Mouse (Mus musculus): ENCODE data around the gene S100a13. TPM values are rescaled to one million over a fixed set of nuclear protein-coding genes. Genes with fewer than 3 reads are reported as not detected.

S100a13 gene
- polyA plus RNA-seq, 1 experiment from 2014 or later = 70.3 TPM

DNA sequence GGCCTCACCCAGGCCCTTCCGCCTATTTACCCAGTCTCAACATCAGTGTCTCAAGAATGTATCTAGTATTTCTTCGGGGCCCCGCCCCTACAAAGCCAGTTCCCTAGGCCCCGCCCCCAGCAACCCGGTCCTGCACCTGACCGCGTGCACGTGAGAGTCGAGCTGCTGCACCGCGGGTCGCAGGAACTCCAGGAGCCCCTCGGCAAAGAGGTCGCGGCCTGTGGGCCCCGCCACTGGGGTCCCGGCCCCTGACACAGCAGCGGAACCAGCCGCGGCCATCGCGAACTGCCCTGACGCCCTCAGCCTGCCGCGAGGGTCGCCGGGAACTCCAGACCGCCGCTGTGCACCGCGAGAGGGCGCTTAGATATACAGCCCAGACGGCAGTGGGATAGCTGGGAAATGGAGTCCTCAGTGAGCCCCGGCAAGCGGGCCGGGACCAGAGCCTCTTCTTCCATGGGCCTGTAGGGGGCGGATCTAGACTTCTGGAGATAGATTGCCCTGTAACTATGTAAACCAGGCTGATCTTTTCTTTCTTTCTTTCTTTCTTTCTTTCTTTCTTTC, 23.5 kb upstream of the S100a13 start, which contains the start of gene Snapin:
Snapin (minus strand) TSS at position 338 of the 561 bp plus-strand sequence.
- Histone ChIP-seq H3K9ac (ENCODE audit: low read depth, low read length) (peak within 1 kb of the TSS; percentile 72), H3K27me3 (replicated peaks; ENCODE audit: control insufficient read depth, insufficient read depth, low read length) (no peaks in the 10 kb centered on the region), H3K4me1 (replicated peaks; ENCODE audit: control insufficient read depth, insufficient read depth, low read length) (no peaks in the 10 kb centered on the region), H3K36me3 (ENCODE audit: control insufficient read depth, insufficient read depth) (peaks cover 30% of the 10 kb centered on the region), H3K4me3 (ENCODE audit: low read depth, low read length) (peak within 1 kb of the TSS; percentile 67), H3K27ac (ENCODE audit: low read depth, low read length) (peak within 1 kb of the TSS; percentile 68; the same call in 1 of the 2 replicates), H3K4me2 (replicated peaks; ENCODE audit: low read depth) (peak within 1 kb of the TSS; percentile 71), H3K9me3 (ENCODE audit: control insufficient read depth) (no peaks in the 10 kb centered on the region)
- peak; percentile 93 for TF ChIP-seq CTCF (IDR thresholded peaks at IDR 0.05; ENCODE audit: low read depth)
- under 1% methylated on average over 37 of the region's 37 CpGs for WGBS
- ATAC-seq = peak; percentile 97

DNA sequence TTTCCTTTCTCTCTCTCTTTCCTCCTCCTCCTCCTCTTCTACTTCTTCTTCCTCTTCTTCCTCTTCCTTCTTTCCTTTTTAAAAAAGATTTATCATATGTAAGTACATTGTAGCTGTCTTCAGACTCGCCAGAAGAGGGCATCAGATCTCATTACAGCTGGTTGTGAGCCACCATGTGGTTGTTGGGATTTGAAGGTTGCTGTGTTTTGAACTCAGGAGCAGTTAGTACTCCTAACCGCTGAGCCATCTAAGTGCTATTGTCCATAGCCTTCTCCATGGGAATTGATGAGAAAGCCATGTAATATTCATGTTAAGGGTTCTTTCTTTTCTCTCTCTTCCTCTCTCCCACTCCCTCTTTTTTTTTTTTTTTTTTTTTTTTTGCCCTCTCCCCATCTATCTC, 22.9 kb upstream of the S100a13 start:
- 41% methylated on average over 2 of the region's 2 CpGs for WGBS
- Histone ChIP-seq H3K4me1 (replicated peaks; ENCODE audit: control insufficient read depth, insufficient read depth, low read length) (no peaks in the 10 kb centered on the region), H3K4me3 (ENCODE audit: low read depth, low read length) (no peak overlapping the region), H3K36me3 (ENCODE audit: control insufficient read depth, insufficient read depth) (peaks cover 31% of the 10 kb centered on the region), H3K27ac (ENCODE audit: low read depth, low read length) (no peak overlapping the region), H3K4me2 (replicated peaks; ENCODE audit: low read depth) (peak overlapping the region; percentile 71; the same call in 1 of the 2 replicates), H3K27me3 (replicated peaks; ENCODE audit: control insufficient read depth, insufficient read depth, low read length) (no peaks in the 10 kb centered on the region), H3K9ac (ENCODE audit: low read depth, low read length) (no peak overlapping the region), H3K9me3 (ENCODE audit: control insufficient read depth) (no peaks in the 10 kb centered on the region)
- TF ChIP-seq CTCF (IDR thresholded peaks at IDR 0.05; ENCODE audit: low read depth) = peak; percentile 59
- ATAC-seq = peak; percentile 34

DNA sequence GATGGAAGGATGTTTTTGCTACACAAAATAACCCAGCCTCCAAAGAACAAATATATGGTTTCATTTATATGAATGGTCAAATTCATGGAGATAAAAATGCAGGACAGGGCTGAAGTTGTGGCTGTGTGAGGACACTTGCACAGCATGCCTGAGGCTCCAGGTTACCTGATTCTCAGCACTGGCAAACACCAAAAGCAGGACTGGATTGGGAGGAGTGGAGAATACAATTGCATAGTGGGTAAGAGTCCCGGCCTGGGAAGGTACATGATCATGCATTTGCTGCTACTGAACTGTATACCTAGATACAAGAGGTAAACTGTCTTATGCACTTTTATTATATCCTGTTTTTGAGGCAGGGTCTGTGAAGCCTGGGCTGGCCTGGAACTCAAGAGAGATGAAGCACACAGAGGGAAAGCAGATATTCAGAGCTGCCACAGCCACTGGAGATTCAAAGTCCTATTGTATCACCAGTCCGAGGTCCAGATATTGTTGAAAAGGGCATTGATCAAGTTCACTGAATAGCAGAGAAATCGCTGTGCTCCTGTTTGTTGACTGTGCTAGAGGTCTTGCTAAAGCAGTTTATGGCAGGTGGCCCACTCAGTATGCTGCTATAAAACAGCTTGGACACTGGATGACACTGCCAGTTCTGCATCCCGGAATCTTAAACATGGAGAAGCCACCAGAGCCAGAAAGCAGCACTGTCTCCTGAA, 20.2 kb upstream of the S100a13 start:
- Histone ChIP-seq H3K9me3 (ENCODE audit: control insufficient read depth) (no peaks in the 10 kb centered on the region), H3K9ac (ENCODE audit: low read depth, low read length) (no peak overlapping the region), H3K4me1 (replicated peaks; ENCODE audit: control insufficient read depth, insufficient read depth, low read length) (no peaks in the 10 kb centered on the region), H3K36me3 (ENCODE audit: control insufficient read depth, insufficient read depth) (peaks cover 28% of the 10 kb centered on the region), H3K4me3 (ENCODE audit: low read depth, low read length) (no peak overlapping the region), H3K27me3 (replicated peaks; ENCODE audit: control insufficient read depth, insufficient read depth, low read length) (no peaks in the 10 kb centered on the region), H3K27ac (ENCODE audit: low read depth, low read length) (no peak overlapping the region; the same call in 1 of the 2 replicates), H3K4me2 (replicated peaks; ENCODE audit: low read depth) (no peak overlapping the region)
- ATAC-seq = no peak
- 28% methylated on average over 4 of the region's 4 CpGs for WGBS
- TF ChIP-seq CTCF (IDR thresholded peaks at IDR 0.05; ENCODE audit: low read depth) = no peak

DNA sequence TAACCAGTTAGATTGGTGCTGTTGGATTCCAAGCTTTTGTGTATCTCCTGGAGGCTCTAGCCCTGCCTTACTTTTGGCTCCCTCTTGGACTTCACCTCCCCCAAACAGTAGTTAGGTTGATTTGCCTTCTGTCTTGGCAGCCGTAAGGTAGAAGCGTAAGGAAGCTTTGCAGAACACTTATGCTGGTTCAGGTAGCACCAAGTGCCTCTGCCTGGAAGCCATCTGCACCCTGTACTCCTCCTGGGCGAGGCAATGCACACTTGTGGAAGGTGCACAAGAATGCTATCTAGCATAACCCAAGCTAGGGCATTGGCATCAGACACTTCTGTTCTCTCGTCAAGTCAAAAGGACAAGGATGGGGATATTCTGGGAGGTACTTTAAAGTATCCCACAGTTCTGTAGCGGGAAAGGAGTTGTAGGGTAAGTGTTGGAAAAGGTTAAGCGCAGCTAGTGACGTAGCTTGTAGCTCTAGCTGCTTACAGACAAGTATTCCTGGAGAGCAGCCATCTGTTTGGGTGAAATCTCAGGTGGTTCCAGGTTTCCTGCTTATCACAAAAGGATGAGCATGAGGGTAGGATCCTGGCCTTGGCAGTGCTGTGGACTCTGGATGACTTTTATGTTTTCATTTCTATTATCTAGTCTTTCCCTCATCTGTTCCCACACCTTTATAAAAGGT, 18.2 kb upstream of the S100a13 start:
- WGBS = 90% methylated on average over 7 of the region's 7 CpGs
- H3K4me1 ChIP-seq (replicated peaks; ENCODE audit: control insufficient read depth, insufficient read depth, low read length) = no peaks in the 10 kb centered on the region
- no peak for TF ChIP-seq CTCF (IDR thresholded peaks at IDR 0.05; ENCODE audit: low read depth)
- no peak overlapping the region for H3K27ac ChIP-seq (ENCODE audit: low read depth, low read length)
- peaks cover 45% of the 10 kb centered on the region for H3K36me3 ChIP-seq (ENCODE audit: control insufficient read depth, insufficient read depth)
- no peak overlapping the region for H3K4me2 ChIP-seq (replicated peaks; ENCODE audit: low read depth)
- H3K9ac ChIP-seq (ENCODE audit: low read depth, low read length) = no peak overlapping the region
- no peak for ATAC-seq
- no peaks in the 10 kb centered on the region for H3K9me3 ChIP-seq (ENCODE audit: control insufficient read depth)
- H3K27me3 ChIP-seq (replicated peaks; ENCODE audit: control insufficient read depth, insufficient read depth, low read length) = no peaks in the 10 kb centered on the region
- no peak overlapping the region for H3K4me3 ChIP-seq (ENCODE audit: low read depth, low read length)

DNA sequence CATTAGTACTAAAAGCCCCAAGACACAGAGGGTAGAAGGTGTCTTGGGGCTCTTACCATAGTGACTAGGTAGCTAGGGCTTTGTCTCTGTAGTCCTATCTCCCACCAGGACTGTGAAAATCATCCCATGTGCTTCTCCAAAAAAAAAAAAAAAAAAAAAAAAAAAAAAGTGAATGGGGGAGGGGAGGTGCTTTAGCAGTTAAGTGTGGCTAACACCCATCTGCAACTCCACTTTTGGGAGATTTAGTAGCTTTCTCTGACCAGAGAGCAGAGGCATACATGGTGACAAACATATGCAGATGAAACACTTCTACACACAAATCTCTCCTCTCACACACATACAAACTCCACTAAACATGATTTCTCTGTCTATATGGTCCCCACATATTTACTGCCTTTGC, 16.6 kb upstream of the S100a13 start:
- no peak overlapping the region for H3K27ac ChIP-seq (ENCODE audit: low read depth, low read length)
- H3K27me3 ChIP-seq (replicated peaks; ENCODE audit: control insufficient read depth, insufficient read depth, low read length) = no peaks in the 10 kb centered on the region
- no peak overlapping the region for H3K4me3 ChIP-seq (ENCODE audit: low read depth, low read length)
- TF ChIP-seq CTCF (IDR thresholded peaks at IDR 0.05; ENCODE audit: low read depth) = no peak
- H3K36me3 ChIP-seq (ENCODE audit: control insufficient read depth, insufficient read depth) = peaks cover 61% of the 10 kb centered on the region
- no peaks in the 10 kb centered on the region for H3K4me1 ChIP-seq (replicated peaks; ENCODE audit: control insufficient read depth, insufficient read depth, low read length)
- no peak overlapping the region for H3K9ac ChIP-seq (ENCODE audit: low read depth, low read length)
- H3K9me3 ChIP-seq (ENCODE audit: control insufficient read depth) = no peaks in the 10 kb centered on the region
- no peak for ATAC-seq
- no peak overlapping the region for H3K4me2 ChIP-seq (replicated peaks; ENCODE audit: low read depth)

DNA sequence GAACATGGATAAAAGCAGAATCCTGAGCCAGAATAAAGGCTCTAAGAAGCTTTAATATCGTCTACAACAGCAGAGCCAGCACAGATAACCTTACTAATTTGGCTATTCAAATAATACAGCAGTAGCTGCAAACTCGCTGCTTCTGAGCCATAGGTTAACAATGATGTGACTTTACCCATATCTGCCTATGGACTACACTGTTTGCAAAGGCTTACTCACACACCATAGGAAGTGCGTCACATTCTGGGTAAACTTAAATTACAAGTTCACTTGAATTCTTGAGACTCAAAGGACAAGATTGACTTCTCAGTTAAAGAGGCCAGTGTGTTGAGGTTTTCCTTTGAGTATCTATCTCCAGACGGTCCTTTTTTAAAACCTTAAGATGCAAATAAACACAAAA, 10.8 kb upstream of the S100a13 start:
- WGBS = 53% methylated on average over 4 of the region's 4 CpGs
- Histone ChIP-seq H3K36me3 (ENCODE audit: control insufficient read depth, insufficient read depth) (peaks cover 70% of the 10 kb centered on the region), H3K27ac (ENCODE audit: low read depth, low read length) (no peak overlapping the region), H3K4me3 (ENCODE audit: low read depth, low read length) (no peak overlapping the region), H3K4me2 (replicated peaks; ENCODE audit: low read depth) (no peak overlapping the region), H3K4me1 (replicated peaks; ENCODE audit: control insufficient read depth, insufficient read depth, low read length) (peaks cover 5% of the 10 kb centered on the region; the same call in 1 of the 2 replicates), H3K27me3 (replicated peaks; ENCODE audit: control insufficient read depth, insufficient read depth, low read length) (no peaks in the 10 kb centered on the region), H3K9ac (ENCODE audit: low read depth, low read length) (no peak overlapping the region), H3K9me3 (ENCODE audit: control insufficient read depth) (no peaks in the 10 kb centered on the region)
- no peak for TF ChIP-seq CTCF (IDR thresholded peaks at IDR 0.05; ENCODE audit: low read depth)
- ATAC-seq = no peak

All from intestine, postnatal 0 days (tissue).